Mouse (Mus musculus) erythroblast, embryonic 14.5 days (primary cell): ENCODE results near the gene Rtl10.

Experiments
- GATA1 ChIP-seq: IDR thresholded peaks from 2 replicates; pipeline ENCODE4 v1.6.1; 2012; ENCODE audit warnings: low read length, inconsistent platforms, mixed read lengths
- TAL1 ChIP-seq: IDR thresholded peaks from 3 replicates; pipeline ENCODE4 v1.6.1; 2012; ENCODE audit warnings: low read length, inconsistent platforms, mixed read lengths

DNA sequence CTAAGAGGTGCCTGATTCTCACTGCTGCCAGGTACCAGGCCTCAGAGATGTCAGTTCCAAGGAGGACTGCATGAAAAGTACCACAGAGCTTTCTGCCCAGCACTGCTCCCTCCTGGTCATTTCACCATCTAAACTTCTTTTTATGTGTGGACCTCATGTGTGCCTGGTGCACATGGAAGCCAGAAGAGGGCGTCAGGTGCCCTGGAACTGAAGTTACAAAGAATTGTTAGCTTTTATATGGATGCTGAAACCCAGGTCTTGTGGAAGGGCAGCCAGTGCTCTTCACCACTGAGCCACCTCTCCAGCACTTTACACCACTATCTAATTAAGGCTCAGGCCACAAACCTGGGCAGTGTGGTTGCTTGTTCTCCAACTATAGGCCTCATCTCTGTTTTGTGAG, 27.9 kb upstream of the Rtl10 start:
- TF ChIP-seq GATA1 (no peak), TAL1 (no peak)
